Mouse (Mus musculus): ENCODE measurements at regions not wholly inside any gene's neighbourhood (a gene's known extent, or its start where the extent isn't known, plus 50 kb on each side); places are given as distances from the start of the nearest gene placed in this dataset.

DNA sequence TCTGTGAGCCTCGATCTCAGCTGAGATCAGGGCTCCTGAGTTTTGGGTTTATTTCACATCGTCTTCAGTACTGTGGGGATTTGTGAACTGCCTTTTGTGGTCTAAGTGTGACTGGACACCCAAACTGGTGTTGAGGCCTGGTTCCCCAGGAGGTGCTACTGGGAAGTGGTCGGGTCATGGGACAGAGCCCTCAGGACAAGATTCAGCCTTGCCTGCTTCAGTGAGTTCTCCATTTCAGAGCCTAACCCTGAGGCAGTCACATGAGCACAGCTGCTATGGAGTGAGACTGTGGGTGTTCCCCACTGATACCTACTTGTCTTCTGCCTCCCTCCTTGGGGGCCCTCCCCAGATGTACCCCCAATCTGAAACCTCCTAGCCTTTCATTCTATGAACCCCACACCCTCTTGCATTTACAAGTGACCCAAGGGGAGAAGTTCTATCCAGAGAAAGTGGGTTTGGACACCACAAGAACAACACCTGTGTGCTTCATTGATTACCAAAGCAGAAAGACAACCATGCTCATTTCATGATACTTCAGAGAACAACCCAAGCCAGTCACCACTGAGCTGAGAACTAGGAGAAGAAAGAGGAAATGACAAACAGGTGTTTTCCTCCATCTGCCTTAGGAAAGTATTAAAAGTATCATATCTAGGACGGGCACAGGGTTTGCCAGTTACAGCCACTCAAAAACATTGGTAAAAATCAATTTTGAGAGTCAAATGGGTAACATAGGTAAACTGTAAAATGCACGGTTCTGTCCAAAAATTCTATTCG is 255.8 kb downstream of the Tle3 start:
- no peak for DNase-seq (ENCODE audit: low spot score)

DNA sequence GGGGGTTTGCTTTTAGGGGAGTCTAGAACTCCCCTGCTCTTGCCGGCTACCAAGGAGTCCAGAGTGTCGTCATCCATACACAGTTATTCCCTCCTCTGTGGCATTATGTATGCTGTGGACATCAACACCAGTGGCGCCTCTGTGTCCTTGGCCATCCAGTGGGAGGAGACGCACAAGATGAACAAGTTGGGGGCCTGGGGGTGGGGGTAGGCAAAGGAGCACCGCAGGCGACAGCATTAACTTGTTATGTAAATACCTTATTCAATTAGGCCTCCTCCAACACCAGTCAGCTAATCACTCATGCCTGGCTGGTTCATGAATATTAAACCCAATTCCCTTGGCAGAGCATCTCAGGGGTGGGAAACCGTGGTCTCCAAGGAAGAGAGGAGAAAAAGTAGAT is 250.8 kb downstream of the Tle3 start:
- DNase-seq (ENCODE audit: low spot score): no peak

- DNase-seq (ENCODE audit: low spot score): no peak
These were observed 249.8 kb downstream of the Tle3 start for GRCm38 (mm10) chr9:61621939-61622338.

- DNase-seq (ENCODE audit: low spot score): no peak
These were observed 248.6 kb downstream of the Tle3 start for GRCm38 (mm10) chr9:61620786-61621185.

DNA sequence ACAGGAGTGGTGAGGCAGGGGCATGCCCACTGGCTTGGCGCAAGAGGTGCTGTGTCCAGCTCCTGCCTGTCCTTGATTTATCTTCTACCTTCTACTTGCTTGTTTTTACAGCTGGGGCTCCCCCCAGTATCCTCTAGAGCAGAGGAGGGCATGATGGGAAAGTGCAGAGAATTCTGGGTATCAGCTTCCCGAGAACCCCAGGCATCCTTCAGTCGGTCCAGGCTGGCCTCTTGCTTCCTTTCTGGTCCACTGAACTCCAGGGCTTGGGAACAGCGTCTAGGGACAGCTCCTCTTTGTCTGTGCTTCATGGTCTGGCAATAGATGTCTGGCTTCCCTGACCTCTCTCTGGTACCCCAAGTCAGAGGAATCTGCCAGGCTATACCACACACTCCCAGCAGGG is 247.9 kb downstream of the Tle3 start:
- DNase-seq (ENCODE audit: low spot score): no peak

GRCm38 (mm10) chr9:61618510-61619249 is 246.5 kb downstream of the Tle3 start:
- no peak for DNase-seq (ENCODE audit: low spot score)

- no peak for DNase-seq (ENCODE audit: low spot score)
These were observed 245.8 kb downstream of the Tle3 start for GRCm38 (mm10) chr9:61617979-61618378.

- DNase-seq (ENCODE audit: low spot score): no peak
These were observed 243.4 kb downstream of the Tle3 start for GRCm38 (mm10) chr9:61615556-61615955.

GRCm38 (mm10) chr9:61607576-61607975 is 235.4 kb downstream of the Tle3 start:
- DNase-seq (ENCODE audit: low spot score): no peak

- DNase-seq (ENCODE audit: low spot score): no peak
These were observed 230.3 kb downstream of the Tle3 start for GRCm38 (mm10) chr9:61602353-61602978.

GRCm38 (mm10) chr9:61601911-61602310 is 229.7 kb downstream of the Tle3 start:
- peak; percentile 70 for DNase-seq (ENCODE audit: low spot score)

DNA sequence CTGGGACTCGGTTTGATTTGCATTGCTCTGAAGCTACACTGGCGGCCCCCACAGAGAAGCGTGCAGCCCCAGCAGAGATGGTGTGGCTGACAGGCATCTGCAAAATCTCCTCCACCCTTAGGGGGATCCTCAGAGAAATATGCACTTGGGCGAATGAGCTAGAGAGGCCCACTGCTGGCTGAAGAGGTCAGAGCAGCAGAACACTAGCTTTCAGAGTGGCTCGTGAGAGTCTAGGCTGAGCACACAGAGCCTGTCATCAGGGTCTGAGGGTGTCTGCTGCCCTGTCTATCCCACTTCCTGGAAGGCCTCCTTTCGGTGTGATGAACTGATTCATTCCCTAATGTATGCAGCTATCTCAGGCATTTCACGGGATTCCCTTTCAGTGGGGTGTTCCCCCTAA is 225.1 kb downstream of the Tle3 start:
- DNase-seq (ENCODE audit: low spot score): no peak

DNA sequence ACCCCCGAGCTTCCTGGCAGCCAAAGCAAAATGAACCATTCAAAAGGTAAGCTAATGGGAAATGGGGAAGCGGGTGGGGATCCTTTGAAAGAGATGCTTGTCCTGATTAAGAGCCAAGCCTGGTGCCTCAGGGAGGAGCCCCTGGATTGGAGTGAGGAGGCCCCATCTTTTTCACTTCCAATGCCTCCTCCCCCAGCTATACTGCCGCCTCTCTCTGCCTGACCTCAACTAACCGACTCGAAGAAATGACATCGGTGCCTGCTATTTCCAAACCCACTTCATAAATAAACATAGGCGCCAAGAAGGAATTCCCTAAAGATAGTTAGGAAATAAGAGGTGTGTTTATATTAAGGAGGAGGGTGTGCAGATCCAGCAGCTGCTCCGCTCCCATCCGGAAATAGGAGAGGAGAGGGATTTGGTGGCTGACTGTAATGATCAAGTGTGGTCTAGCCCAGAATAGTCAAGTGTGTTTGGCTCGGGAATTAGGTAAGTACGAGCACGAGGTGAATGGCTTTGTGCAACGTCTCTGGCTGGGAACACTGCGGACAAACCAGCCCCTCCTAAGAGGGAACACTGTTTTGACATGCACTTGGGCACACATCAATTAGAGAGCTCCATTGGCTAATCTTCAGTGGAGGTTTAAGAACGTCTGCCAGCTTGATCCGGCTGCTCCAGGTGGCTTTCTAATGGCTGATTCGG is 224.4 kb downstream of the Tle3 start:
- no peak for DNase-seq (ENCODE audit: low spot score)

DNA sequence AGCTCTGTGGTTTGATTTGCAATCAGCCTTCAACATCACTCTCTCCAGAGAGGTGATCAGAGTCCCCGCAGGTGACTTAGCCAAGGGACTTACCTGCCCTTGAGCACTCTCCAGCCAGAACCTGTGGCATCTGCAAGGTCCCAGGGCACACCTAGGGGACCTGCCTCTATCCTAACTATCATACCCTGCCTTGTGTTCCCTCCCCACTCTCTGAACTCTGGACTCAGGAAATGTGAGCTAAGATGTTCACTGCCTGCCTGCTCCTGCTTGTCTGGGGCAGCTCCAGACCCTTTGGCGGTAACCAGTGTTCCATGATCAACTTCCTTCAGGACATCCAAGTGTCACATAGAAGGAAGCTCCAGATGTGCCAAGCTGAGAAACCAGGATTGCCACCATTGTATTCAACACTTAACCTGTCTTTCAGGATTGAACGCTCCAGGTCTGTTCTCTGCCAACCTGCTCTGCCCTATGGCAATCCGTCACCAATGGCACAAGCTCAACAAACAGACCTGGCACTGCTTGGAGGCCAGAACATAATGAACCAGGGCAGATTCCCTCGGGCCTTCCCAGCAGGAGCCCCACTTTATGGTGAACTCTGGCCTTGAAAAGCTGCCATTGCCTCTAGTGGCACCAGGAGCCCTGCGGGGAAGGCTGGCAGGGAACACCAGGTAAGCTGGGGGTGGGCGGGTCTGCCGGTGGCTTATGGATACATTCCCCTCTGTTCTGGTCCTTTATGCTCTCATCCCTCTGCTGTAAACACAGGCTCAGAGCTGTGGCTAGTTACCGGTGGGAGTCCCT is 223.2 kb downstream of the Tle3 start:
- DNase-seq (ENCODE audit: low spot score): no peak

DNA sequence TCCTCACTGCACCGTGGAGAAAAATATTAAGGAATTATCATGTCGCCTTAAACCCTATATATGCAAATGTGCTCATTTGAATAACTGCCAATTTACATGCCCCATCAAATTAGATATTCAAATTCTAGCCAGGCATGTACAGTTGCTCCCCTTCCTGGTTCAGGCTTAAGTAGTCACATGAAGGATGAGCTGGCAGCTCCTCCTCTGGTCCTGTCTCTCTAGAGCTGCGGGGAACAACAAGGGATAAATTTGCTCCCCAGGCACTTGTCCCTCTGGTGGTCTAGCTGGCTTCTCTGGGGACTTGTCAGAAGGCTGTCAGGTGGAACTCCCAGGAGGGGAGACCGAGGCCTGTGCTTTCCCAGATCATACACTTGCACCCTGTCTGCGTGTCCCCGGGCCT is 221.8 kb downstream of the Tle3 start:
- no peak for DNase-seq (ENCODE audit: low spot score)

DNA sequence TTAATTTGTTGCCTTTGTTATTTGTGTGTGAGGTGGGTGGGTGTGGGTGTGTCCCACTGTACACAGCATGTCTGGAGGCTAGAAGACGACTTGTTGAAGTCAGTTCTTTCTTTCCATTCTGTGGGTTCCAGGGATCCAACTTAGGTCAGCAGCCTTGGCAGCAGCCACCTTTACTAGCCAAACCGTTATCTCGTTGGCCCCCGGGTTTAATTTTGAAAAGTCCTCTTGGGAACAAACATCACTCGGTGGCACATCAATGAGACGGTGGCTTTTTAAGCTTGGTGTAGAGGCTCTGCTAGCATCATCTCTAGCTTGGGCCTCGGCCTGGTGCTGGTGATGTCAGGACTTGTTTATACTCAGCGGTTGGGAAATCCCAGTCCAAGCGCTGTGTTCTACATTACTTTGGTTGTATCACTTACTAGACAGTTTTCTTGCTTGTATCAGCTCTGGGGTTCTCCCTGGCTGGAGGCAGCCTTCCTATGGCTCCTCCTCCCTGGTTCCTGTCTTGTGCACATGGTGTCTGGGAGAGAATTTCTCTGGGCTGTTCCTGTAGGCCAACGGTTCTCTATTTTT is 217.6 kb downstream of the Tle3 start:
- DNase-seq (ENCODE audit: low spot score): no peak

- DNase-seq (ENCODE audit: low spot score): no peak
These were observed 211.3 kb downstream of the Tle3 start for GRCm38 (mm10) chr9:61583281-61584072.

DNA sequence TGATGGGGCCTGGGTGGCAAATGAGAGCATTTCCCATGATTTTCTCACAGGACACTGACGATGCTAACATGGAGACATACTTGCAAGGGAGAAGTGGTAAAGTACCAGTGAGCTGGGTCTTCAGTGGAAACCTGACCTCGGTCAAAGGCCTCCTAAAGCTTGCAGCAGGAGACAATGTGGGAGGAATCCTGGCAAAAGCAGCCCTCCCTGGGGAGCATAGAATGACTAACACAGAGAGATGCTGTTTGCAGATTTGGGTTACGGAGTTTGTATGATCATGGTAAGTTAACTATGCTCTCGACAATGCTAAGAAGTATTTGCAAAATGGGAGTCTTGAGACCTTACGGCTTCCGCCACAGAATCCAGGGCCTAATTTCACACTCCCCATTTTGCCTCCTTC is 208.9 kb downstream of the Tle3 start:
- DNase-seq (ENCODE audit: low spot score): no peak

GRCm38 (mm10) chr9:61578255-61578654 is 206.1 kb downstream of the Tle3 start:
- no peak for DNase-seq (ENCODE audit: low spot score)

- peak; percentile 28 for DNase-seq (ENCODE audit: low spot score)
These were observed 201.6 kb downstream of the Tle3 start for GRCm38 (mm10) chr9:61573634-61574359.
